ENCODE assay signal across 10 mouse cellular contexts in the genomic region with DNA sequence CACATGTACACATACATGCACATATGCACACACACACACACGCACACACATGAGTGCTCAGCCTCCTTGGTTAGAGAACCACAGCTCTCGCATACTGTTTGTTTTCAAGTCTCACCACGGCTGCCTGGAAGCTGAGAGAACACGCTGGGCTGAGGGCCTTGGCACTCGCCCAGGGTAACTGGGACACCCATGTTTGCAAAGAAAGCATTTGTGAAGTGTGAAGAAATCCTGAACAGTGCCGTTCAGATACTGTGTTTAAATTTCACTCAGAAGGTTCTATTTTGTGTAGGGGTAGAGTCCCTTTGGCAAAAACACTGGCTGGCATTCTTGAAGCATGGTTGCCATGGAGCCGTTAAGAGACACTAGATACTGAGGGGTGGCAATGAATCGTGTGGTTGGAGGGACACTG.
DNase-seq lines count a peak whose midpoint lies in the region; ATAC-seq and TF ChIP-seq lines count a peak whose summit lies in the region.
"Had no signal": no experiment of that assay in that cellular context is flagged by ENCODE, and none has a peak within 500 bp of the region (broad histone marks: within the 10 kb centered on the region; RNA-seq: fewer than 3 reads in every experiment).

No protein-coding gene starts in this region.

- ATAC-seq in hindbrain, embryonic 15.5 days (ENCODE audit: low FRiP score, low read depth) = peak; percentile 79
- ATAC-seq: liver, embryonic 12.5 days had no signal

- H3K36me3 ChIP-seq in liver, adult 2 months (ENCODE audit: control insufficient read depth, insufficient read depth, low read length) = no peaks in the 10 kb centered on the region
- H3K36me3 ChIP-seq in hindbrain, embryonic 15.5 days = no peaks in the 10 kb centered on the region
- H3K36me3 ChIP-seq: embryonic facial prominence, embryonic 13.5 days; liver, embryonic 12.5 days had no signal

- intact Hi-C loops in left cerebral cortex, postnatal 4 days (cut with DNase I) = no loop called here

- no peaks in the 10 kb centered on the region for H3K79me2 ChIP-seq in liver, adult 2 months (ENCODE audit: control insufficient read depth, insufficient read depth, low read length)

- TF ChIP-seq POLR2A in liver, adult 2 months (IDR thresholded peaks at IDR 0.05; ENCODE audit: extremely low read depth, insufficient read depth, low read length) = no peak

- no peak for TF ChIP-seq CTCF in liver, adult 2 months (IDR thresholded peaks at IDR 0.05; ENCODE audit: low read depth, low read length)

- H3K4me2 ChIP-seq in hindbrain, embryonic 15.5 days = no peak overlapping the region
- H3K4me2 ChIP-seq: embryonic facial prominence, embryonic 13.5 days; liver, embryonic 12.5 days had no signal

- no peak overlapping the region for H3K9ac ChIP-seq in liver, adult 2 months (ENCODE audit: low read depth, low read length)
- no peak overlapping the region for H3K9ac ChIP-seq in hindbrain, embryonic 15.5 days
- H3K9ac ChIP-seq: embryonic facial prominence, embryonic 13.5 days; liver, embryonic 12.5 days had no signal

- H3K4me3 ChIP-seq in liver, adult 2 months (ENCODE audit: insufficient read depth, low read depth, low read length) = no peak overlapping the region
- H3K4me3 ChIP-seq in hindbrain, embryonic 15.5 days = no peak overlapping the region
- H3K4me3 ChIP-seq: embryonic facial prominence, embryonic 13.5 days; liver, embryonic 12.5 days had no signal

- peaks cover 2% of the 10 kb centered on the region; the same call in 1 of the 2 replicates for H3K4me1 ChIP-seq in liver, adult 2 months (ENCODE audit: control insufficient read depth, insufficient read depth, low read length)
- H3K4me1 ChIP-seq in hindbrain, embryonic 15.5 days (replicated peaks) = peaks cover 30% of the 10 kb centered on the region
- H3K4me1 ChIP-seq: liver, embryonic 12.5 days had no signal

- DNase-seq in liver, adult 2 months (ENCODE audit: extremely low read depth, low read depth, low spot score) = peak; percentile 33
- DNase-seq in liver = no peak
- DNase-seq in left cerebral cortex, postnatal 4 days = peak; percentile 72
- DNase-seq in right cerebral cortex, postnatal 4 days = peak; percentile 85
- DNase-seq in urinary bladder, postnatal 25 days (ENCODE audit: low spot score) = no peak
- no peak for DNase-seq in kidney, adult 11 months
- no peak for DNase-seq in yolk sac, embryonic 10.5 days (ENCODE audit: low spot score)

- H3K27me3 ChIP-seq in liver, adult 2 months (ENCODE audit: control insufficient read depth, insufficient read depth, low read length) = no peaks in the 10 kb centered on the region
- peaks cover 14% of the 10 kb centered on the region; the same call in 1 of the 2 replicates for H3K27me3 ChIP-seq in hindbrain, embryonic 15.5 days
- H3K27me3 ChIP-seq: embryonic facial prominence, embryonic 13.5 days had no signal

- no peaks in the 10 kb centered on the region for H3K9me3 ChIP-seq in hindbrain, embryonic 15.5 days
- H3K9me3 ChIP-seq: embryonic facial prominence, embryonic 13.5 days; liver, embryonic 12.5 days had no signal

- no peak overlapping the region for H3K27ac ChIP-seq in liver, adult 2 months (replicated peaks; ENCODE audit: insufficient read depth, low read depth, low read length)
- H3K27ac ChIP-seq in hindbrain, embryonic 15.5 days (replicated peaks) = peak overlapping the region; percentile 65; the same call in 1 of the 2 replicates
- H3K27ac ChIP-seq: embryonic facial prominence, embryonic 13.5 days; liver, embryonic 12.5 days had no signal

- 31% methylated on average over 8 of the region's 8 CpGs for WGBS in liver, adult 2 months
- 29% methylated on average over 8 of the region's 8 CpGs for WGBS in hindbrain, embryonic 15.5 days

Comparison
In these comparisons a context has a peak if more than half of its experiments do, and no peak if none do; other contexts are left out.
1. DNase-seq: peak in liver, adult 2 months (single experiment), left cerebral cortex, postnatal 4 days (single experiment) and right cerebral cortex, postnatal 4 days (single experiment); none in liver (single experiment), urinary bladder, postnatal 25 days (single experiment), kidney, adult 11 months (single experiment) and yolk sac, embryonic 10.5 days (single experiment).